10 mouse cellular contexts compared by ENCODE assay signal in the genomic region with DNA sequence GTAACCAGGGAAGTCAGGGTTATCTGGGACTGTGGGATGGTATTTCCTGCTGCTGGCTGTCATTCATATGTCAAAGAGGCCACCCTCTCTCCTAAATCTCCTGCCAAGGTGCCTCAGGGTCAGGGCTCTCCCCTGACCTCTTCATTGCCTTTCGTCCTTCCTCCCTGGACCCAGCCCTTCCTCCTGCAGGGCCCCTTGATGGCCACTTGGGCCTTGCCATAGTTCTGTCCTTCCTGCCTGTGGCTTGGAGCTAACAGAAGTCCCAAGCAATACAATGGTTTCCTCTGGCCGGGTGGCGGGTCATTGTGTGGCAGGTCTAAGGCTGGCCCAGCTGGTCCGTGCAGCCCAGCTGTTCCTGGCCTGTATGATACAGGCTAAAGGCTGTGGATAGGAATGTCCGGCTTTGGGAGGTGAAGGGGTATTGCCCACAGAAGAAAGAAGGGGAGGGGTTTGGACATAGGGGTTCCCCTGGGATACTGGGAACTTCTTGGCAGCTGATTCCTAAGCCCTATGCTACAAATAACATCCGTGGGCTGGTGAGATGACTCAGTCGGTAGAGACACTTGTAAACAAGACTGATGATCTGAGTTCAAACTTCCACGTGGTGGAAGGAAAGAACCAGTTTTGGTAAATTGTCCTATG. TPM values are rescaled to one million over a fixed set of nuclear protein-coding genes. Genes with fewer than 3 reads are reported as not detected.
A peak's percentile ranks its signal among the peaks of the same experiment; 100 is the strongest.
DNase-seq lines count a peak whose midpoint lies in the region; ATAC-seq and TF ChIP-seq lines count a peak whose summit lies in the region.
"Had no signal": no experiment of that assay in that cellular context is flagged by ENCODE, and none has a peak within 500 bp of the region (broad histone marks: within the 10 kb centered on the region; RNA-seq: fewer than 3 reads in every experiment).

No protein-coding gene starts in this region.

- no peaks in the 10 kb centered on the region for H3K27me3 ChIP-seq in embryonic facial prominence, embryonic 11.5 days (ENCODE audit: control insufficient read depth, insufficient read depth, low read length)
- H3K27me3 ChIP-seq in kidney, adult 2 months (replicated peaks; ENCODE audit: control insufficient read depth, insufficient read depth, low read length): no peaks in the 10 kb centered on the region
- H3K27me3 ChIP-seq: CH12.LX had no signal

- TF ChIP-seq CTCF in kidney, adult 2 months (conservative IDR thresholded peaks at IDR 0.05; ENCODE audit: insufficient read depth, insufficient read length, low read depth, low read length): 0 out of 2 replicates have a peak, but pooled peaks have one; percentile 20

- 37% methylated on average over 8 of the region's 8 CpGs for WGBS in embryonic facial prominence, embryonic 11.5 days
- 49% methylated on average over 8 of the region's 8 CpGs for WGBS in kidney, adult 2 months

- no peak overlapping the region for H3K4me2 ChIP-seq in embryonic facial prominence, embryonic 11.5 days (ENCODE audit: low read depth, low read length)

- H3K4me1 ChIP-seq in embryonic facial prominence, embryonic 11.5 days (ENCODE audit: control insufficient read depth, insufficient read depth, low read length): peaks cover 5% of the 10 kb centered on the region
- H3K4me1 ChIP-seq in kidney, adult 2 months (ENCODE audit: control insufficient read depth, insufficient read depth, low read length): no peaks in the 10 kb centered on the region

- no peaks in the 10 kb centered on the region for H3K9me3 ChIP-seq in embryonic facial prominence, embryonic 11.5 days (replicated peaks; ENCODE audit: control insufficient read depth, low read length)

- DNase-seq in frontal cortex, postnatal 36 days (ENCODE audit: low spot score in 2 of 2): no peak
- DNase-seq in embryonic facial prominence, embryonic 11.5 days (ENCODE audit: low spot score): no peak
- peak; percentile 78 for DNase-seq in kidney, adult 2 months
- peak; percentile 76 for DNase-seq in lung, postnatal 25 days (ENCODE audit: low spot score)
- DNase-seq in urinary bladder, postnatal 14 days (ENCODE audit: low spot score): no peak
- DNase-seq in cerebellum, adult 8-10 months: no peak
- no peak for DNase-seq in testis, postnatal 10 days (ENCODE audit: low spot score)

- ATAC-seq in frontal cortex, adult (ENCODE audit: low TSS enrichment): peak; percentile 48; the same call in 1 of the 2 replicates
- 0 out of 2 replicates have a peak, but pooled peaks have one; percentile 14 for ATAC-seq in embryonic facial prominence, embryonic 11.5 days (replicated peaks; ENCODE audit: insufficient number of reproducible peaks, low FRiP score, low TSS enrichment, low read depth)

- 0 out of 2 replicates have a peak overlapping the region, but pooled peaks have one; percentile 8 for H3K27ac ChIP-seq in embryonic facial prominence, embryonic 11.5 days (replicated peaks; ENCODE audit: low read depth, low read length)
- H3K27ac ChIP-seq in kidney, adult 2 months (ENCODE audit: insufficient read depth, low read depth, low read length): peak overlapping the region; percentile 59; the same call in 1 of the 2 replicates

- no peak for TF ChIP-seq POLR2A in kidney, adult 2 months (IDR thresholded peaks at IDR 0.05; ENCODE audit: low read depth, low read length)

- no peak overlapping the region for H3K9ac ChIP-seq in embryonic facial prominence, embryonic 11.5 days (replicated peaks; ENCODE audit: low read length)

- H3K4me3 ChIP-seq in embryonic facial prominence, embryonic 11.5 days (ENCODE audit: low read depth, low read length): no peak overlapping the region
- no peak overlapping the region for H3K4me3 ChIP-seq in kidney, adult 2 months (ENCODE audit: insufficient read depth, low read depth, low read length)
- H3K4me3 ChIP-seq: erythroblast, embryonic 14.5 days had no signal

- H3K36me3 ChIP-seq in embryonic facial prominence, embryonic 11.5 days (replicated peaks; ENCODE audit: control insufficient read depth, insufficient read depth, low read depth, low read length): no peaks in the 10 kb centered on the region
- H3K36me3 ChIP-seq in kidney, adult 2 months (ENCODE audit: control insufficient read depth, insufficient read depth, low read length): no peaks in the 10 kb centered on the region

RNA-seq across cellular contexts. Expression of gene Gm17455, which starts 25.5 kb away (rescaled TPM):
- polyA plus RNA-seq in embryonic facial prominence, embryonic 11.5 days (2014; fragmentation: Nextera tagmentation; extraction: Ambion mirVana): 1.2 and 1.3 TPM in 2 replicates
- polyA plus RNA-seq in kidney, adult 2 months (2012; rRNA removed): not detected in 2 replicates
- polyA plus RNA-seq: erythroblast, embryonic 14.5 days had no signal

RNA-seq across cellular contexts. Expression of gene Vsir, which starts 27.4 kb away (rescaled TPM):
- polyA plus RNA-seq in embryonic facial prominence, embryonic 11.5 days (2014; fragmentation: Nextera tagmentation; extraction: Ambion mirVana): 1.7 and 2.6 TPM in 2 replicates
- polyA plus RNA-seq in kidney, adult 2 months (2012; rRNA removed): 15.7 and 20.8 TPM in 2 replicates

Comparison
In these comparisons a context has a peak if more than half of its experiments do, and no peak if none do; other contexts are left out.
1. DNase-seq: peak in kidney, adult 2 months (single experiment) and lung, postnatal 25 days (single experiment); none in frontal cortex, postnatal 36 days (0 of 2), embryonic facial prominence, embryonic 11.5 days (single experiment), urinary bladder, postnatal 14 days (single experiment), cerebellum, adult 8-10 months (single experiment) and testis, postnatal 10 days (single experiment).